ENCODE assay signal across 20 mouse cellular contexts in the genomic region with DNA sequence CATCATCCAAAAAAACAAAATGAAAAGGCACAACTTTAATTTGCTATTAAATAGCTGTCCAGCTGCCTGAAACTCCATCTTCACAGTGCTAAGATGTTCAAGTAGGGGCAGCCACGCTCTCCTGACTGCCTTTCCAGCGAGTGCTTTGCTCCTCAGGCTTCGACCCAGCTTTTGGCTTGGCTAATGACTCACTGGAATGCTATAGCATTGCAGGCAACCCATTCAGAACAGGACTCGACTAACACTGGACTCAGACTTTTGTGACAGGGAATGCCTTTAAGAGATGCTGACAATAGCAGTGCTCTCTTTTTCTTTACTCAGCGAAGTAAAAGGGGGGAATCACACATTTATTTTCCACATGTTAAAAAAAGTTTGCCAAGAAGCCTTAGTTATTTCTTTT.
"Had no signal": no experiment of that assay in that cellular context is flagged by ENCODE, and none has a peak within 500 bp of the region (broad histone marks: within the 10 kb centered on the region; RNA-seq: fewer than 3 reads in every experiment).

No protein-coding gene starts in this region.

- ATAC-seq: midbrain, embryonic 13.5 days; midbrain, embryonic 16.5 days had no signal

- DNase-seq: kidney, adult 8-10 months; kidney, postnatal 14 days; kidney, postnatal 4 days; lung, adult 18-20 months; lung, postnatal 10 days; lung, postnatal 36 days; retina, postnatal 1 day; right cerebral cortex, postnatal 25 days; spleen, adult 18-20 months; thymus, postnatal 25 days had no signal

- H3K4me2 ChIP-seq: liver, embryonic 11.5 days; lung, embryonic 15.5 days; midbrain, embryonic 13.5 days; neural tube, embryonic 13.5 days; stomach, embryonic 15.5 days had no signal

- H3K9ac ChIP-seq: liver, embryonic 14.5 days; lung, embryonic 15.5 days; midbrain, embryonic 13.5 days; neural tube, embryonic 13.5 days; stomach, embryonic 15.5 days had no signal

- H3K9me3 ChIP-seq: lung, embryonic 15.5 days; midbrain, embryonic 13.5 days; neural tube, embryonic 13.5 days; stomach, embryonic 15.5 days had no signal

- H3K27me3 ChIP-seq: lung, embryonic 15.5 days; megakaryocyte, embryonic 14.5 days; midbrain, embryonic 13.5 days; neural tube, embryonic 13.5 days; stomach, embryonic 15.5 days had no signal

- H3K27ac ChIP-seq: liver, embryonic 14.5 days; lung, embryonic 15.5 days; midbrain, embryonic 10.5 days; midbrain, embryonic 13.5 days; neural tube, embryonic 13.5 days; stomach, embryonic 15.5 days had no signal

- H3K4me3 ChIP-seq: lung, embryonic 15.5 days; megakaryocyte, embryonic 14.5 days; midbrain, embryonic 10.5 days; midbrain, embryonic 13.5 days; myocyte; neural tube, embryonic 13.5 days; stomach, embryonic 15.5 days had no signal

- H3K4me1 ChIP-seq: midbrain, embryonic 13.5 days; neural tube, embryonic 13.5 days; stomach, embryonic 15.5 days had no signal
